Mouse (Mus musculus): Measurements from ENCODE around the gene Olfr983. TPM values are rescaled to one million over a fixed set of nuclear protein-coding genes. Genes with fewer than 3 reads are reported as not detected.

Gene Olfr983
- polyA plus RNA-seq, 1 experiment from 2014 or later, result not detected

GRCm38 (mm10) chr9:40117287-40117659, 23.9 kb upstream of the Olfr983 start:
- 66% methylated on average over 5 of the region's 5 CpGs for WGBS
- H3K27ac ChIP-seq (ENCODE audit: low read depth, low read length), result no peak overlapping the region

GRCm38 (mm10) chr9:40116645-40117286, 23.4 kb upstream of the Olfr983 start:
- no peak for TF ChIP-seq CTCF (IDR thresholded peaks at IDR 0.05; ENCODE audit: low read depth)
- 12% methylated on average over 10 of the region's 10 CpGs for WGBS
- Histone ChIP-seq H3K27me3 (replicated peaks; ENCODE audit: control insufficient read depth, insufficient read depth, low read length) (no peaks in the 10 kb centered on the region), H3K4me3 (ENCODE audit: low read depth, low read length) (no peak overlapping the region), H3K27ac (ENCODE audit: low read depth, low read length) (no peak overlapping the region), H3K9me3 (ENCODE audit: control insufficient read depth) (no peaks in the 10 kb centered on the region), H3K4me2 (replicated peaks; ENCODE audit: low read depth) (no peak overlapping the region; the same call in 1 of the 2 replicates), H3K9ac (ENCODE audit: low read depth, low read length) (no peak overlapping the region), H3K36me3 (ENCODE audit: control insufficient read depth, insufficient read depth) (no peaks in the 10 kb centered on the region), H3K4me1 (replicated peaks; ENCODE audit: control insufficient read depth, insufficient read depth, low read length) (no peaks in the 10 kb centered on the region)
- no peak for ATAC-seq

More at GRCm38 (mm10) chr9:40117287-40117659, 23.9 kb upstream of the Olfr983 start:
- H3K27me3 ChIP-seq (replicated peaks; ENCODE audit: control insufficient read depth, insufficient read depth, low read length), result no peaks in the 10 kb centered on the region
- H3K4me3 ChIP-seq (ENCODE audit: low read depth, low read length), result no peak overlapping the region
- no peak overlapping the region for H3K9ac ChIP-seq (ENCODE audit: low read depth, low read length)
- H3K36me3 ChIP-seq (ENCODE audit: control insufficient read depth, insufficient read depth), result no peaks in the 10 kb centered on the region
- H3K9me3 ChIP-seq (ENCODE audit: control insufficient read depth), result no peaks in the 10 kb centered on the region
- no peak for ATAC-seq
- no peaks in the 10 kb centered on the region for H3K4me1 ChIP-seq (replicated peaks; ENCODE audit: control insufficient read depth, insufficient read depth, low read length)
- H3K4me2 ChIP-seq (replicated peaks; ENCODE audit: low read depth), result no peak overlapping the region; the same call in 1 of the 2 replicates
- no peak for TF ChIP-seq CTCF (IDR thresholded peaks at IDR 0.05; ENCODE audit: low read depth)

- H3K27me3 ChIP-seq (replicated peaks; ENCODE audit: control insufficient read depth, insufficient read depth, low read length), result no peaks in the 10 kb centered on the region
- WGBS, result 90% methylated on average over 2 of the region's 2 CpGs
- H3K4me3 ChIP-seq (ENCODE audit: low read depth, low read length), result no peak within 1 kb of the TSS
- no peaks in the 10 kb centered on the region for H3K9me3 ChIP-seq (ENCODE audit: control insufficient read depth)
- H3K9ac ChIP-seq (ENCODE audit: low read depth, low read length), result no peak within 1 kb of the TSS
- no peaks in the 10 kb centered on the region for H3K4me1 ChIP-seq (replicated peaks; ENCODE audit: control insufficient read depth, insufficient read depth, low read length)
- H3K36me3 ChIP-seq (ENCODE audit: control insufficient read depth, insufficient read depth), result no peaks in the 10 kb centered on the region
- no peak within 1 kb of the TSS for H3K4me2 ChIP-seq (replicated peaks; ENCODE audit: low read depth)
- H3K27ac ChIP-seq (ENCODE audit: low read depth, low read length), result no peak within 1 kb of the TSS
- no peak for ATAC-seq
- no peak for TF ChIP-seq CTCF (IDR thresholded peaks at IDR 0.05; ENCODE audit: low read depth)
These were observed 20.7 kb upstream of the Olfr983 start, which contains the start of gene Olfr984 for GRCm38 (mm10) chr9:40114106-40114505. Gene Olfr984 (minus strand): TSS chr9:40114206.

- no peak for TF ChIP-seq CTCF (IDR thresholded peaks at IDR 0.05; ENCODE audit: low read depth)
- no peak overlapping the region for H3K4me2 ChIP-seq (replicated peaks; ENCODE audit: low read depth)
- 64% methylated on average over 3 of the region's 3 CpGs for WGBS
These were observed 1.4 kb upstream of the Olfr983 start for GRCm38 (mm10) chr9:40094769-40095168.

GRCm38 (mm10) chr9:40073529-40073928, 19.9 kb downstream of the Olfr983 start, which contains the start of gene Olfr982:
Gene Olfr982 (plus strand): TSS chr9:40073829.
- no peaks in the 10 kb centered on the region for H3K4me1 ChIP-seq (replicated peaks; ENCODE audit: control insufficient read depth, insufficient read depth, low read length)
- no peaks in the 10 kb centered on the region for H3K36me3 ChIP-seq (ENCODE audit: control insufficient read depth, insufficient read depth)
- H3K9ac ChIP-seq (ENCODE audit: low read depth, low read length), result no peak within 1 kb of the TSS
- H3K27me3 ChIP-seq (replicated peaks; ENCODE audit: control insufficient read depth, insufficient read depth, low read length), result no peaks in the 10 kb centered on the region
- H3K27ac ChIP-seq (ENCODE audit: low read depth, low read length), result no peak within 1 kb of the TSS
- TF ChIP-seq CTCF (IDR thresholded peaks at IDR 0.05; ENCODE audit: low read depth), result no peak
- WGBS, result 80% methylated on average over 2 of the region's 2 CpGs
- H3K9me3 ChIP-seq (ENCODE audit: control insufficient read depth), result no peaks in the 10 kb centered on the region
- H3K4me3 ChIP-seq (ENCODE audit: low read depth, low read length), result no peak within 1 kb of the TSS
- H3K4me2 ChIP-seq (replicated peaks; ENCODE audit: low read depth), result no peak within 1 kb of the TSS
- no peak for ATAC-seq

More at GRCm38 (mm10) chr9:40094769-40095168, 1.4 kb upstream of the Olfr983 start:
- Histone ChIP-seq H3K4me1 (replicated peaks; ENCODE audit: control insufficient read depth, insufficient read depth, low read length) (no peaks in the 10 kb centered on the region), H3K9ac (ENCODE audit: low read depth, low read length) (no peak overlapping the region), H3K27ac (ENCODE audit: low read depth, low read length) (no peak overlapping the region), H3K9me3 (ENCODE audit: control insufficient read depth) (no peaks in the 10 kb centered on the region), H3K4me3 (ENCODE audit: low read depth, low read length) (no peak overlapping the region), H3K36me3 (ENCODE audit: control insufficient read depth, insufficient read depth) (no peaks in the 10 kb centered on the region), H3K27me3 (replicated peaks; ENCODE audit: control insufficient read depth, insufficient read depth, low read length) (no peaks in the 10 kb centered on the region)
- no peak for ATAC-seq

- Histone ChIP-seq H3K4me2 (replicated peaks; ENCODE audit: low read depth) (no peak overlapping the region), H3K4me1 (replicated peaks; ENCODE audit: control insufficient read depth, insufficient read depth, low read length) (no peaks in the 10 kb centered on the region), H3K27ac (ENCODE audit: low read depth, low read length) (no peak overlapping the region), H3K9ac (ENCODE audit: low read depth, low read length) (no peak overlapping the region), H3K9me3 (ENCODE audit: control insufficient read depth) (no peaks in the 10 kb centered on the region), H3K4me3 (ENCODE audit: low read depth, low read length) (no peak overlapping the region), H3K27me3 (replicated peaks; ENCODE audit: control insufficient read depth, insufficient read depth, low read length) (no peaks in the 10 kb centered on the region), H3K36me3 (ENCODE audit: control insufficient read depth, insufficient read depth) (no peaks in the 10 kb centered on the region)
- TF ChIP-seq CTCF (IDR thresholded peaks at IDR 0.05; ENCODE audit: low read depth), result no peak
- WGBS, result 91% methylated on average over 19 of the region's 19 CpGs
- ATAC-seq, result no peak
These were observed 43.3 kb downstream of the Olfr983 start for GRCm38 (mm10) chr9:40050138-40050537.

Other genes with a start within 250 kb of the Olfr983 start
- not detected in 2 replicates for gene Olfr972, start 227.2 kb downstream of the Olfr983 start, polyA plus RNA-seq (2015; fragmentation: Nextera tagmentation; extraction: Ambion mirVana)
- gene Olfr229, start 186.3 kb downstream of the Olfr983 start, polyA plus RNA-seq (2015; fragmentation: Nextera tagmentation; extraction: Ambion mirVana), result not detected in 2 replicates
- gene Olfr974, start 156.1 kb downstream of the Olfr983 start, polyA plus RNA-seq (2015; fragmentation: Nextera tagmentation; extraction: Ambion mirVana), result not detected in 2 replicates
- gene Olfr975, start 141.5 kb downstream of the Olfr983 start, polyA plus RNA-seq (2015; fragmentation: Nextera tagmentation; extraction: Ambion mirVana), result not detected in 2 replicates
- not detected in 2 replicates for gene Olfr976, start 132.5 kb downstream of the Olfr983 start, polyA plus RNA-seq (2015; fragmentation: Nextera tagmentation; extraction: Ambion mirVana)
- gene Olfr978, start 101.5 kb downstream of the Olfr983 start, polyA plus RNA-seq (2015; fragmentation: Nextera tagmentation; extraction: Ambion mirVana), result not detected in 2 replicates
- not detected in 2 replicates for gene Olfr979, start 90.1 kb downstream of the Olfr983 start, polyA plus RNA-seq (2015; fragmentation: Nextera tagmentation; extraction: Ambion mirVana)
- gene Olfr980, start 84.0 kb downstream of the Olfr983 start, polyA plus RNA-seq (2015; fragmentation: Nextera tagmentation; extraction: Ambion mirVana), result not detected in 2 replicates
- gene Olfr981, start 72.1 kb downstream of the Olfr983 start, polyA plus RNA-seq (2015; fragmentation: Nextera tagmentation; extraction: Ambion mirVana), result not detected in 2 replicates
- not detected in 2 replicates for gene Olfr982, start 19.8 kb downstream of the Olfr983 start, polyA plus RNA-seq (2015; fragmentation: Nextera tagmentation; extraction: Ambion mirVana)
- gene Olfr984, start 20.6 kb upstream of the Olfr983 start, polyA plus RNA-seq (2015; fragmentation: Nextera tagmentation; extraction: Ambion mirVana), result not detected in 2 replicates
- gene Olfr985, start 36.6 kb upstream of the Olfr983 start, polyA plus RNA-seq (2015; fragmentation: Nextera tagmentation; extraction: Ambion mirVana), result not detected in 2 replicates
- not detected in 2 replicates for gene Tmem225, start 54.5 kb upstream of the Olfr983 start, polyA plus RNA-seq (2015; fragmentation: Nextera tagmentation; extraction: Ambion mirVana)
- not detected in 2 replicates for gene Olfr986, start 87.3 kb upstream of the Olfr983 start, polyA plus RNA-seq (2015; fragmentation: Nextera tagmentation; extraction: Ambion mirVana)
- 1.1 TPM in 2 replicates for gene Zfp202, start 98.7 kb upstream of the Olfr983 start, polyA plus RNA-seq (2015; fragmentation: Nextera tagmentation; extraction: Ambion mirVana)
- 1.8 and 2.4 TPM in 2 replicates for gene Scn3b, start 175.6 kb upstream of the Olfr983 start, polyA plus RNA-seq (2015; fragmentation: Nextera tagmentation; extraction: Ambion mirVana)

All from intestine, postnatal 0 days (tissue).